Mouse (Mus musculus) embryonic facial prominence, embryonic 10.5 days (tissue): Measurements from ENCODE around the gene Bcl3. TPM values are rescaled to one million over a fixed set of nuclear protein-coding genes. Genes with fewer than 3 reads are reported as not detected.

Experiments used
- polyA plus RNA-seq: library from polyadenylated mRNA; unstranded; fragments of >200 nt; fragmentation: Nextera tagmentation; extraction: Ambion mirVana; gene quantifications from 2 replicates; pipeline ENCODE4 v1.2.1, GENCODE M21; 2016

Bcl3 gene
- polyA plus RNA-seq, 1 experiment from 2014 or later, result 1.7 TPM

Other genes with a start within 250 kb of the Bcl3 start
- 0.41 and 0.44 TPM in 2 replicates for gene Zfp296, start 245.5 kb downstream of the Bcl3 start, polyA plus RNA-seq
- 187 and 191 TPM in 2 replicates for gene Gemin7, start 245.2 kb downstream of the Bcl3 start, polyA plus RNA-seq
- 58.0 and 58.9 TPM in 2 replicates for gene Clasrp, start 218.3 kb downstream of the Bcl3 start, polyA plus RNA-seq
- 3.5 and 4.2 TPM in 2 replicates for gene Relb, start 193.3 kb downstream of the Bcl3 start, polyA plus RNA-seq
- 82.7 and 86.4 TPM in 2 replicates for gene Clptm1, start 157.7 kb downstream of the Bcl3 start, polyA plus RNA-seq
- 0.29 and 0.47 TPM in 2 replicates for gene Apoc2, start 144.8 kb downstream of the Bcl3 start, polyA plus RNA-seq
- gene Gm44805, start 141.3 kb downstream of the Bcl3 start, polyA plus RNA-seq, result not detected in 2 replicates
- gene Apoc4, start 141.3 kb downstream of the Bcl3 start, polyA plus RNA-seq, result 0.09 TPM in 1 of 2 replicates, not detected in the other
- 3.6 and 4.7 TPM in 2 replicates for gene Apoc1, start 130.1 kb downstream of the Bcl3 start, polyA plus RNA-seq
- gene Apoe, start 123.6 kb downstream of the Bcl3 start, polyA plus RNA-seq, result 135 and 168 TPM in 2 replicates
- gene Tomm40, start 107.3 kb downstream of the Bcl3 start, polyA plus RNA-seq, result 216 and 221 TPM in 2 replicates
- 110 TPM in 2 replicates for gene Nectin2, start 72.3 kb downstream of the Bcl3 start, polyA plus RNA-seq
- 68.3 and 79.4 TPM in 2 replicates for gene Bcam, start 51.8 kb downstream of the Bcl3 start, polyA plus RNA-seq
- 1.9 and 2.9 TPM in 2 replicates for gene Cblc, start 26.0 kb downstream of the Bcl3 start, polyA plus RNA-seq
- not detected in 2 replicates for gene Gm19345, start 29.2 kb upstream of the Bcl3 start, polyA plus RNA-seq
- not detected in 2 replicates for gene Ceacam16, start 38.5 kb upstream of the Bcl3 start, polyA plus RNA-seq
- not detected in 2 replicates for gene Ceacam19, start 65.2 kb upstream of the Bcl3 start, polyA plus RNA-seq
- gene Pvr, start 98.4 kb upstream of the Bcl3 start, polyA plus RNA-seq, result 8.2 and 8.8 TPM in 2 replicates
- 0.21 TPM in 1 of 2 replicates, not detected in the other for gene Igsf23, start 128.0 kb upstream of the Bcl3 start, polyA plus RNA-seq
- gene Ceacam20, start 142.6 kb upstream of the Bcl3 start, polyA plus RNA-seq, result not detected in 2 replicates
- gene Nlrp9b, start 168.7 kb upstream of the Bcl3 start, polyA plus RNA-seq, result not detected in 2 replicates